In genomic region chr3:84215743-84216360, GRCm38 (mm10) we compare ENCODE assay signal across 12 mouse cellular contexts. TPM values are rescaled to one million over a fixed set of nuclear protein-coding genes. Genes with fewer than 3 reads are reported as not detected.
DNase-seq lines count a peak whose midpoint lies in the region; ATAC-seq and TF ChIP-seq lines count a peak whose summit lies in the region.
"Had no signal": no experiment of that assay in that cellular context is flagged by ENCODE, and none has a peak within 500 bp of the region (broad histone marks: within the 10 kb centered on the region; RNA-seq: fewer than 3 reads in every experiment).

No protein-coding gene starts in this region.

- DNase-seq in left cerebral cortex, adult 2 months (ENCODE audit: extremely low spot score in 1 of 2, low spot score in 2 of 2) = no peak
- no peak for DNase-seq in left cerebral cortex, adult 18-20 months (ENCODE audit: low spot score in 2 of 2)
- DNase-seq in cerebellum, adult 9-11 months = peak; percentile 56
- DNase-seq in embryonic facial prominence, embryonic 14.5 days (ENCODE audit: low spot score) = peak; percentile 52
- DNase-seq in heart, postnatal 36 days = no peak
- DNase-seq in spleen, postnatal 14 days (ENCODE audit: low spot score in 2 of 2) = no peak
- no peak for DNase-seq in urinary bladder, postnatal 4 days (ENCODE audit: low spot score in 2 of 2)
- DNase-seq: lung, adult 2 months had no signal

- WGBS in embryonic facial prominence, embryonic 14.5 days = 47% methylated on average over 15 of the region's 15 CpGs
- WGBS in midbrain, embryonic 15.5 days = 64% methylated on average over 15 of the region's 15 CpGs

- H3K4me1 ChIP-seq in embryonic facial prominence, embryonic 14.5 days (ENCODE audit: control insufficient read depth, insufficient read depth, low read length) = peaks cover 46% of the 10 kb centered on the region
- H3K4me1 ChIP-seq in midbrain, embryonic 15.5 days = peaks cover 71% of the 10 kb centered on the region

- H3K36me3 ChIP-seq in embryonic facial prominence, embryonic 14.5 days (ENCODE audit: control insufficient read depth, insufficient read depth, low read length) = no peaks in the 10 kb centered on the region
- H3K36me3 ChIP-seq in midbrain, embryonic 15.5 days (replicated peaks) = no peaks in the 10 kb centered on the region
- H3K36me3 ChIP-seq: limb, embryonic 10.5 days; stomach, embryonic 15.5 days had no signal

- H3K4me3 ChIP-seq in left cerebral cortex, adult 2 months = peak overlapping the region; percentile 12
- no peak overlapping the region for H3K4me3 ChIP-seq in embryonic facial prominence, embryonic 14.5 days (ENCODE audit: low read depth, low read length)
- peak overlapping the region; percentile 16 for H3K4me3 ChIP-seq in midbrain, embryonic 15.5 days
- H3K4me3 ChIP-seq: limb, embryonic 10.5 days; stomach, embryonic 15.5 days had no signal

- H3K9me3 ChIP-seq in embryonic facial prominence, embryonic 14.5 days (ENCODE audit: control insufficient read depth, low read length) = no peaks in the 10 kb centered on the region
- no peaks in the 10 kb centered on the region for H3K9me3 ChIP-seq in midbrain, embryonic 15.5 days
- H3K9me3 ChIP-seq: limb, embryonic 10.5 days; stomach, embryonic 15.5 days had no signal

- peak overlapping the region; percentile 16; the same call in 1 of the 2 replicates for H3K4me2 ChIP-seq in embryonic facial prominence, embryonic 14.5 days (ENCODE audit: low read depth, low read length)
- peak overlapping the region; percentile 69 for H3K4me2 ChIP-seq in midbrain, embryonic 15.5 days
- H3K4me2 ChIP-seq: stomach, embryonic 15.5 days had no signal

- TF ChIP-seq CTCF in left cerebral cortex, adult 2 months (IDR thresholded peaks at IDR 0.05) = no peak

- ATAC-seq in embryonic facial prominence, embryonic 14.5 days (ENCODE audit: low read depth) = 0 out of 2 replicates have a peak, but pooled peaks have one; percentile 16
- ATAC-seq in midbrain, embryonic 15.5 days (replicated peaks) = no peak

- no peak overlapping the region for H3K9ac ChIP-seq in embryonic facial prominence, embryonic 14.5 days (ENCODE audit: low read depth, low read length)
- peak overlapping the region; percentile 36; the same call in 1 of the 2 replicates for H3K9ac ChIP-seq in midbrain, embryonic 15.5 days
- H3K9ac ChIP-seq: stomach, embryonic 15.5 days had no signal

- H3K27me3 ChIP-seq in embryonic facial prominence, embryonic 14.5 days (replicated peaks; ENCODE audit: control insufficient read depth, insufficient read depth, low read length) = no peaks in the 10 kb centered on the region
- no peaks in the 10 kb centered on the region for H3K27me3 ChIP-seq in midbrain, embryonic 15.5 days (replicated peaks)
- H3K27me3 ChIP-seq: stomach, embryonic 15.5 days had no signal

- intact Hi-C loops in left cerebral cortex, adult 2 months (cut with DNase I) = loop anchor here (5.0 kb wide), 1 partner anchor 39 kb away; no protein-coding TSS in a partner anchor
- intact Hi-C loops in heart, postnatal 36 days (cut with DNase I) = no loop called here

- H3K27ac ChIP-seq in left cerebral cortex, adult 2 months = peak overlapping the region; percentile 51
- H3K27ac ChIP-seq in embryonic facial prominence, embryonic 14.5 days (replicated peaks; ENCODE audit: low read depth, low read length) = peak overlapping the region; percentile 42; the same call in 1 of the 2 replicates
- peak overlapping the region; percentile 57 for H3K27ac ChIP-seq in midbrain, embryonic 15.5 days
- H3K27ac ChIP-seq: limb, embryonic 10.5 days; stomach, embryonic 15.5 days had no signal

RNA-seq across cellular contexts. Expression of gene Gm6525, which starts 41.9 kb away (rescaled TPM):
- total RNA-seq in left cerebral cortex, adult 2 months (2021) = not detected
- total RNA-seq in left cerebral cortex, adult 18-20 months (2021) = not detected
- 0.50 and 0.60 TPM in 2 replicates for polyA plus RNA-seq in embryonic facial prominence, embryonic 14.5 days (2014; fragmentation: Nextera tagmentation; extraction: Ambion mirVana)
- polyA plus RNA-seq in midbrain, embryonic 15.5 days (2015; fragmentation: Nextera tagmentation; extraction: Ambion mirVana) = 2.0 and 2.5 TPM in 2 replicates
- not detected for total RNA-seq in heart, postnatal 36 days (2021)
- total RNA-seq: layer of hippocampus, adult 18-20 months had no signal
- polyA plus RNA-seq: lung, adult 2 months had no signal

Comparison
In these comparisons a context has a peak if more than half of its experiments do, and no peak if none do; other contexts are left out.
1. DNase-seq: peak in cerebellum, adult 9-11 months (single experiment) and embryonic facial prominence, embryonic 14.5 days (single experiment); none in left cerebral cortex, adult 2 months (0 of 2), left cerebral cortex, adult 18-20 months (0 of 2), heart, postnatal 36 days (0 of 2), spleen, postnatal 14 days (0 of 2) and urinary bladder, postnatal 4 days (0 of 2).
2. Peak in every context shown above with its lines, with median percentiles within 50 percentile points of each other: H3K27ac ChIP-seq.